Mouse (Mus musculus) macrophage (primary cell): ENCODE results near the gene Tmem119. TPM values are rescaled to one million over a fixed set of nuclear protein-coding genes. Genes with fewer than 3 reads are reported as not detected.

Experiments
- H3K27ac ChIP-seq: fragments of 350-480 bp; formaldehyde crosslinking; 2 replicates; pipeline ENCODE4 v1.9.0; 2021
- H3K36me3 ChIP-seq: fragments of 350-480 bp; formaldehyde crosslinking; 2 replicates; pipeline ENCODE4 v1.9.0; 2021; ENCODE audit errors: inconsistent target
- H3K4me3 ChIP-seq: fragments of 350-480 bp; formaldehyde crosslinking; 2 replicates; pipeline ENCODE4 v1.9.0; 2021; ENCODE audit errors: inconsistent target
- H3K79me2 ChIP-seq: fragments of 350-480 bp; formaldehyde crosslinking; 2 replicates; pipeline ENCODE4 v1.9.0; 2021; ENCODE audit errors: inconsistent target
- WGBS: methylation state at CpG from one replicate; pipeline ENCODE4 v1.1.7; 2026; ENCODE audit warnings: inconsistent platforms; ENCODE audit not compliant: missing documents; 5-methylcytosine and 5-hydroxymethylcytosine counted together
- polyA plus RNA-seq: library from polyadenylated mRNA; stranded (reverse); fragments of 250-400 nt; gene quantifications from 3 replicates; pipeline ENCODE4 v1.2.4, GENCODE M21; 2018; ENCODE audit warnings: inconsistent platforms
- total RNA-seq, 78 experiments: library from RNA; depleted of rRNA; stranded (reverse); fragments of 250-400 nt; gene quantifications; 1 replicate in 9 of 78; 2 replicates in 24 of 78; 3 replicates in 43 of 78; 4 replicates in 2 of 78; pipeline ENCODE4 v1.2.4; 2018; ENCODE audit warnings: inconsistent platforms in 56 of 78

Tmem119 gene
- 1 to 10 TPM in 1 of 26 experiments, under 1 TPM in 3, not detected in 22; 0.33 to 8.2 (median 0.53) TPM for total RNA-seq (2018; cell fraction: chromatin; rRNA removed)
- 1 to 10 TPM in 2 of 26 experiments, under 1 TPM in 23, not detected in 1; 0.06 to 1.2 (median 0.29) TPM for total RNA-seq (2018; cell fraction: cytosol; rRNA removed)
- 1 to 10 TPM in 2 of 26 experiments, under 1 TPM in 12, not detected in 12; 0.23 to 1.9 (median 0.42) TPM for total RNA-seq (2018; cell fraction: nucleus; rRNA removed)
- 0.27 to 1.2 TPM in 2 of 3 replicates, not detected in the other for polyA plus RNA-seq

DNA sequence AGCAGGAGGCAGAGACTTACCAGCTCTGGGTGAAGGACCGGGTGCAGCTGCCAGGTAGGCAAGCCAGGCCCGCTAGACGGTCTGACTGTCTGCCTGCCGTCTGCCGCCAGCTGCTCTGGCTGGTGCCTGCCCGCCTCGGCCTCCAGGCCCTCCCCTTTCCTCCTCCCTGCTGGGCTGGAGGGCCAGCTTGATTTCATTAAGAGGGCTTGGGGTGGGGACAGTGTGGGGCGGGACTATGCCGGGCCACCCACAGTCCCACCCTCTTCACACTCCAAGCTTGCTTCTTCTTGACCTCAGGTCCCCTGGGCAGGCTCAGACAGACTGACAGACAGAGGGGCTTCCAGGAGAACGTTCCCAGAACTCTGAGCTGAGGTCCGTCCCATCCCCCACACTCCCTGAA, at the start of gene Tmem119:
Gene Tmem119 (minus strand): TSS at position 237 of the 400 bp plus-strand sequence.
- Histone ChIP-seq H3K4me3 (no peak within 1 kb of the TSS), H3K79me2 (no peaks in the 10 kb centered on the region), H3K36me3 (no peaks in the 10 kb centered on the region), H3K27ac (no peak within 1 kb of the TSS)
- WGBS = 39% methylated on average over 9 of the region's 11 CpGs

DNA sequence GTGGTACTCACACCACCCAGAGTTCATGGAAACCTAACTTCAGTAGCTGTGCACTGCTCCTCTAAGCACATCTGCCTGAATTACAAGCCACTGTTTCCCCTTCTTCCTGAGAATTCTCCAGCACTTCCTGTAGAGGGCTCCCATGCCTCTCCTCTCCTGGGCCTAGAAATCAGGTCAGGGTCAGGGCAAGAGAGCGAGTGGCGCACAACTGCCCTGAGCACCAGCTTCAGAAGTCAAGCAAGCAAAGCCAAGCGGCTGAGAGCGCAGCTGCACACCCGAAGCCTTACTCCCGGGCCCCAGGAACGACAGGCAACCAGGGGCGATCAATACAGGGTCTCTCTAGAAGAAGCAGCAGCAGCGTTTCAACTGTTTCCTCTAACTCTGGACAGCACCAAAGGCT, 47.3 kb upstream of the Tmem119 start:
- H3K27ac ChIP-seq = no peak overlapping the region
- peaks cover 88% of the 10 kb centered on the region for H3K79me2 ChIP-seq
- H3K36me3 ChIP-seq = peaks cover 90% of the 10 kb centered on the region
- no peak overlapping the region for H3K4me3 ChIP-seq
- WGBS = 84% methylated on average over 9 of the region's 9 CpGs

DNA sequence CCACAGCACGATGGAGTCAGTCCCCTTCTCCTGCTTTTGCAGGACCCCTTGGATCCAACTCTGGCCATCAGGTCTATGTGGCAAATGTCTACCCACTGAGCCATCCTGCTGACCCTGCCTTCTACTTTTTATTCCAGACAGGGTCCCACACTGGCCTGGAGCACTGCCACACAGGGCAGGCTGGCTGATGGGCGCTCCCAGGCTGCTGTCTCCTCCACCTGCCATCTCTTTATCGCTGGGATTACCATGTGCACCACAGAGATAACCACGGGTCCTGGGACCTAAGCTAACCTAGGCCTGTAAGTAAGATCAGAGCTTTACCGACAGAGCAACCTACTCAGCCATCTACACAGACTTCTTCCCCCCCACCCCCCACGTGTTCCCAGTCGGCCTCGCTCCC, 46.3 kb upstream of the Tmem119 start:
- Histone ChIP-seq H3K79me2 (peaks cover 78% of the 10 kb centered on the region), H3K4me3 (no peak overlapping the region), H3K27ac (no peak overlapping the region), H3K36me3 (peaks cover 80% of the 10 kb centered on the region)
- WGBS = 81% methylated on average over 4 of the region's 8 CpGs

DNA sequence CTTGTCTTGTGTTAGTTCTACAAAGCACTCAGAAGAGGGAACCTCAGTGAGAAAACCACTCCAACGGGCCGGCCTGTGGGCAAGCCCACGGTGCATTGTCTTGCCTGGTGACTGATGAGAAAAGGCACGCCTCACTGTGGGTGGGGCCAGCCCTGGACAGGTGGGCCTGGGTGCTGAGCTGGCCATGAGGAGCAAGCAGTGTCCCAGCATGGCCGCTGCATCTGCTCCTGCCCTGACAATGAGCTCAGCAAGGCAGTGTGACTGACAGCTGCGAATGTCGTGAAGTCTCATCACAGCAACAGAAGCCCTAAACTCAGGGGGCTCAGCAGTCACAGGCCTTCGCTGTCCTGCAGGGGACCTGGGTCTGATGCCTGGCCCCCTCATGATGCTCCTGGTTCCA, 45.3 kb upstream of the Tmem119 start:
- Histone ChIP-seq H3K4me3 (no peak overlapping the region), H3K36me3 (peaks cover 70% of the 10 kb centered on the region), H3K79me2 (peaks cover 68% of the 10 kb centered on the region), H3K27ac (no peak overlapping the region)
- 85% methylated on average over 7 of the region's 8 CpGs for WGBS

DNA sequence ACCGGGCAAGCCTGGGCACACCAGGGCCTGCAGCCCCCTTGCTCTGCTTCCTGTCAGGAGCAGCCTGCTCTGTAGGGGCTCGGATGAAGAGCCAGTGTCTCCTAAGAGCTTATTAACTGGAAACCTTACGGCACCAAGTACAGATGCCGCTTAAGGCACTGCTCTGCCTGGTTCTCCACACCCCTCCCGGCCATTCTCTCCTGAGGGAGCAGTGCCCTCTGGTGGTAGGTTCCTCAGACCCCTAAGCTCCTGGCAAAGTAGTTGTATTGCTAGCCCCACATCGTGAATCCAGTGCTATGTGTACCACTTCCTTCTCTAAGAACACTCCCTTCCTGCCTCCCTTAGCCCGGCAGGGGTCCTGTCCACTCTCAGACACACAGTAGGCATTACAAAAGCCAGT, 44.4 kb upstream of the Tmem119 start:
- Histone ChIP-seq H3K27ac (no peak overlapping the region), H3K79me2 (peaks cover 59% of the 10 kb centered on the region), H3K4me3 (no peak overlapping the region), H3K36me3 (peaks cover 61% of the 10 kb centered on the region)
- WGBS = 31% methylated on average over 7 of the region's 7 CpGs

DNA sequence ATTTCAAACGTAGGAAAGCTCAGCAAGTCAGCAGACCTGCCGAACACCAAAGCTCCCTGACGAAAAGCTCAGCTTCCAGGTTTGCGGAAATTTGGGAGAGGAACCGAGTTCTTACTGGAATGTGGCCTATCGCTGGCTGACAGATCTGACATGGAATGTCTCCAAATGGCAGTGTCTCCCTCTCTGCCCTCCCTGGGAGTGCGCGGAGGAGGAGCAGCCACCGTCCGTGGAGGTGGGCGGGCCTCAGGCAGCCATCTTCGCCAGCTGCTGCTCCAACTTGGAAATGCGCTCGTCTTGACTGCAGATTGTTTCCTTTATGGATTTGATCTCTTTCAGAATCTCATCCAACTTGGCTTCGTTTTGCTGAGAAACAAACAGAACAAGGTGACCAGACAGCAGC, 43.8 kb upstream of the Tmem119 start:
- Histone ChIP-seq H3K36me3 (peaks cover 54% of the 10 kb centered on the region), H3K79me2 (peaks cover 53% of the 10 kb centered on the region; the same call in 1 of the 2 replicates), H3K4me3 (no peak overlapping the region), H3K27ac (no peak overlapping the region)
- WGBS = 97% methylated on average over 14 of the region's 15 CpGs

DNA sequence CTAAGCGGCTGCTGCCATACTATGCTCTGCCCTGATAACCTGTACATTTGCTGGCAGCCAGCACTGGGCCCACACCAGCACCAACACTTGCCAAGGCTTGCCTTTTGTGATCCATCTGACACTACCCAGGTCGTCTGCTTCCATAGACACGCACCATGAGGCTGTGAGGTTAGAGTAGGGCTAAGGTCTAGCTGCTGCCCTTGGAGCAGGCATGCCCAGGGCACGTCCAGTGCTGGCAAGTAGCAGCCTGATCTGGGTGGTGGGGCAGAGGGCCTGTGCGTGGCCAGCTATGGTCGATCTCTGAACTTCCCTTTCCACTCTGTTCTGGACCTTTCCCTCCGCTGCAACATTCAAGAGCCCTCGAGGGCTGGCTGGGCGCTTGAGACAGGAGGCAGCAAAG, 42.6 kb upstream of the Tmem119 start:
- Histone ChIP-seq H3K4me3 (no peak overlapping the region), H3K79me2 (peaks cover 43% of the 10 kb centered on the region; the same call in 1 of the 2 replicates), H3K36me3 (peaks cover 46% of the 10 kb centered on the region), H3K27ac (peak overlapping the region; percentile 62)
- WGBS = 48% methylated on average over 9 of the region's 9 CpGs

DNA sequence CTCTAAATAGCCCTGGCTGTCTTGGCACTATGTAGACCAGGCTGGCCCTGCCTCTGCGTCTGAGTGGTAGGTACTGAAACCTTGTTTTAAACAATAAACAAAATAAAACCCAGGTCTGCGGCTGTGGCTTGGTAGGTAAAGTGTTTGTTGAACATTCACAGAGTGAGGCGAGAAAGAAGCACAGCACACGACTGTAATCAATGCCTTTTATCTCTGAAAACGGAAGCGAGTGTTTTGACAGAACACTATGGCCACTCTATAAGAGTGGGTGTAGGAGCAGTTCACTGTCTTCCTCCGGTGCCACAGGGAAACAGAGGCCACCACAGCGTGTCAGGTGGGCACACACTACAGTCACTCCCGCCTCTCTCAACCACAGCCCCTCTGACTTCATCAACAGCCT, 41.9 kb upstream of the Tmem119 start:
- Histone ChIP-seq H3K27ac (peak overlapping the region; percentile 62), H3K36me3 (peaks cover 39% of the 10 kb centered on the region), H3K79me2 (peaks cover 36% of the 10 kb centered on the region; the same call in 1 of the 2 replicates), H3K4me3 (no peak overlapping the region)
- 34% methylated on average over 9 of the region's 9 CpGs for WGBS

DNA sequence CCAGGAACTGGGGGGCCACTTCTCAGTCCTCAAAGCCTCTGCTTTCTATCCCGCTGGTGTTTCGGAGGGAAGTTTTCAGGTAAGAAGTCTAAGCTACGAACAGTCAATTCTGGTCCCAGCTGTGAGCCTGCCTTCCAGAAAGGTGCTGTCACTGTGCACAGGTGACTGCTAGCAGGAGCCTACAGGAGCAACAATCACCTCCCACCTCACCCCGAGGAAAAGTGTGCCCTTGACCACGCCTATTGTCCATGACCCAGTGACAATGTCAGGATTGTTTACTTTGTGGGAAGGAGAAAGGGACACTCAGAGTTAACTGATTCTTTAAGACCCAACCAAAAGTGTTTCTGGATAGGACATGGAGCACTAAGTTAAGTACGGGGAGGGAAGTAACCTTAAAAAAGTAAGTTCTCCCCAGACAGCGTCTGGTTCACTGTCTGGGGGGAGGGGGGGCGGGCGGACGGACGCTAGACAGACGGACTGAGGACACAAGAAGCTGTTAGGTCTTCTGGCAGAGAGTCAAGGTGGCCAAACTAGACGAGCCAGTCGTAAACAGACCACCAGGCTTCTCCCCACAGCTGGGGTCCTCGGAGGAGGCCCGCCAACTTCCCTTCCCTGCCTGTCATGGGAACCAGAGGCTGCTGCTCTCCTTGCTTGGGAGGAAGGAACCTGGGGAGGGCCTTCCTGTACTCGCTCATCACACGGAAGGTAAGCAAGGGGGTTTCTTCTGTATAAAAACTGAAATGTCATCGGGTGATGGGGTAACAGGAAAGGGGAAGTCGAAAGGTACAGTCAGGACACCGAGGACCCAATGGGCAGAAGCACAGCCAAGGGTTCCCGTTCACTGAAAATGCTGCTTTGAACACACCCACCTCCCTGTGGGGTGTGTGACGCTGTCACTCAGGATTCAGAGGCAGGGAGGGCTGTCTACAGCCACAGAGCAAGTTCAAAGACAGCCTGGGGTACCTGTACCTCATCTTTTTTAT, 41.2 kb upstream of the Tmem119 start:
- WGBS = 32% methylated on average over 23 of the region's 23 CpGs
- no peak overlapping the region for H3K4me3 ChIP-seq
- H3K36me3 ChIP-seq = peaks cover 32% of the 10 kb centered on the region
- peak overlapping the region; percentile 62 for H3K27ac ChIP-seq
- peaks cover 29% of the 10 kb centered on the region; the same call in 1 of the 2 replicates for H3K79me2 ChIP-seq

DNA sequence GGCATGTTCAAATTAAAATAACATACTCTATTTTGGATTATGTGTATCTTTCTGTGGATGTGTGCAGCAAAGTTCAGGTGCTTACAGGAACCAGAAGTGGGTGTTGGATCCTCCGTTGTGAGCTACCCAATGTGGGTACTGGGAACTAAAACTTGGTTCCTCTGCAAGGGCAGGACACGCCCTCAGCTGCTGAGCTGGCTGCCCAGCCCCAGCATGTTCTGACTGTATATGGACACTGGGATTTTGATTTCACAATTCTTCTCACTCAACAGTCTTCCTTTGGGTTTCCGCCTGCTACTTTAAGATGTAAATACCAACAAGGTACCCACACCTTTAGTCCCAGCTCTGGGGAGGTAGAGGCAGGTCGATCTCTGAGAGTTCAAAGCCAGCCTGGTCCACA, 40.1 kb upstream of the Tmem119 start:
- Histone ChIP-seq H3K4me3 (no peak overlapping the region), H3K36me3 (peaks cover 21% of the 10 kb centered on the region; the same call in 1 of the 2 replicates), H3K27ac (peak overlapping the region; percentile 62; the same call in 1 of the 2 replicates), H3K79me2 (peaks cover 25% of the 10 kb centered on the region; the same call in 1 of the 2 replicates)
- 14% methylated on average over 4 of the region's 4 CpGs for WGBS

DNA sequence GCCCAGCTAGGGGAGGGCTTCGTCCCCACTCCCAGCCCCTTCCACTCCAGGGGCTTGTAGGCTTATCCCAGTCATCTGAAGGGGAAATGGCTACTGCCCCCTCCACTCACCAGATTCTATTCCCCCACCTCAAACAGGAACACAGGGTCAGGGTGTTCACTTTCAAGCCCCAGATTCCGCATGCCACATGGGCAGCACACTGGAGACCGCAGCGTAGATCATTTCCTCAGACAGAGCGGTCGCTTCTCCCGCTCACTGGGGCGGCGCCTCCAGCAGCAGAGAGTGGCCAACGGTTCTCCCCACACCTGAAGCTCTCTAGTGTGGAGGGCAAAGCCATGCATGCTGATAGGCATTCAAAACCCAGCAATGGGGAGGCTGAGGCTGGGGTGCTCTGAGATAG, 36.6 kb upstream of the Tmem119 start:
- H3K4me3 ChIP-seq = no peak overlapping the region
- H3K36me3 ChIP-seq = no peaks in the 10 kb centered on the region
- 0 out of 2 replicates have a peak overlapping the region, but pooled peaks have one; percentile 15 for H3K27ac ChIP-seq
- 36% methylated on average over 10 of the region's 10 CpGs for WGBS
- H3K79me2 ChIP-seq = no peaks in the 10 kb centered on the region

DNA sequence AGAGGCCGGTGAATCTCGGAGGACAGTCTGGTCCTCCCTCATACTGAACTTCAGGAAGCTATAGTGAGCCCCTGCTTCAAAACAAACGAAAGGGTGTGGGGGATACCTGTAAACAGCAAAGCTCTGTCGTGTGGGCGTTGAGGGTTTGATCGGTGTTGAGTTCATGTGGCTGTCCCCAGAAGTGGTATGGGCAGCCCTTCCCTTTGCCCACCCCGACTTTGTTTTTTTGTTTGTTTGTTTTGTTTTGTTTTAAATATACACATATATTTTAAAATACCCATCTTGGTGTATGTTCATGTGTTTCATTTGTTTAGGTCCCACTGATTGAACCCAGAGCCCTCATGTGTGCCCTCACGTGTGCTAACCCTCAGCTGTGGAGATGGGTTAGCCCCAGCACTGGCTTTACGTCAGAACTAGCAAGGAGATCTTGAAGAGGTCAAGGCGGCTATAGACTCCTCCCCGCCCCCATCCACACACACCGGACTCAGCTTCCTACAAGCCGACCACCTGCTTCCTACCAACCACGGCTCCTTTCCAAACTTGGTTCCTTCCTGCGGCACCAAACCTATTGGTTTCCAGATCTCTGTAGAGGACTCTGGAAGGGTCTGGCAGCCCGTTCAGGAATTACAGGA, 33.1 kb upstream of the Tmem119 start:
- Histone ChIP-seq H3K27ac (no peak overlapping the region), H3K4me3 (no peak overlapping the region)
- WGBS = 62% methylated on average over 16 of the region's 16 CpGs

DNA sequence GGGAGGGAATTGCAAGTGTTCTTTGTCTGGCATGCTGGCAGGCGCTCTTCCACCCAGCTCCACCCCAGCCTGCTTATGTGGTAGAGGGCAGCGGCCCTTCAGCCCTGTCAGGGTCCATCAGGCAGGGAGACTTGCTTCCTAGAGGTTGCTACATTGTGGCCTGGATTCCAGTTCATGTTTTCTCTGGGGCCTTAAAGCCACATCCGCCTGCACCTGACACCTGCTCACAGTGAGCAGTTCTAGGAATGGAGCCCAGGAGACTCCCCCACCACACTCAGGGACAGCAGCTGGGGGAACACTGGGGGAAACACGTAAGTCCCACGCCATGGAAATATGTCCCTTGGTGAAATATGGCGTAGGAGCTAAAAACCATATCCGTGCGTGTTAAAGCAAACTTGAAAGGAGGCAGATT, 32.2 kb upstream of the Tmem119 start, which contains the start of gene Selplg:
Gene Selplg (minus strand): TSS at position 155 of the 412 bp plus-strand sequence.
- H3K27ac ChIP-seq = no peak within 1 kb of the TSS
- peaks cover 29% of the 10 kb centered on the region for H3K79me2 ChIP-seq
- WGBS = 78% methylated on average over 8 of the region's 8 CpGs
- no peaks in the 10 kb centered on the region for H3K36me3 ChIP-seq
- H3K4me3 ChIP-seq = no peak within 1 kb of the TSS

More for the DNA sequence above, 33.1 kb upstream of the Tmem119 start:
- Histone ChIP-seq H3K79me2 (peaks cover 20% of the 10 kb centered on the region), H3K36me3 (no peaks in the 10 kb centered on the region)

DNA sequence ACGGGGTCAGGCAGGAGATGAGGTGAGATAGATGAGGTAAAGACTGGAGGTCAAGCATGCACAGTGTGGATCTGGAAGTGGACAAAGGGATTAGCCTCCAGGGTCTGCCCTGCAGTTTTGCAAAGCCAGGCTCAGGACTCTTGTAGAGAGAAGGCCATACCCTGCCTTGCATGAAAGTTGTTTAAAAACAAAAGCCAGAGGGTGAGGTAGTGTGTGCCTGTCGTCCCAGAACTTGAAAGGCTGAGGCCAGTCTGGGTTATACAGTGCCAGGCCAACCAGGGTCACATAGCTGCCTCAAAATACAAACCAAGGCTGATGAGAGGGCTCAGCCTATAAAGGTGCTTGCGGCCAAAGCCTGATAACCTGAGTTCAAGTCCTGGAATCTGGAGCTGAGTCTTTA, 31.4 kb upstream of the Tmem119 start:
- Histone ChIP-seq H3K4me3 (no peak overlapping the region), H3K27ac (no peak overlapping the region)
- 97% methylated on average over 3 of the region's 3 CpGs for WGBS

More for the DNA sequence above, 31.4 kb upstream of the Tmem119 start:
- H3K36me3 ChIP-seq = 0 out of 2 replicates have a peak, but pooled peaks cover under 1% of the 10 kb centered on the region
- H3K79me2 ChIP-seq = peaks cover 37% of the 10 kb centered on the region
